Mouse (Mus musculus): ENCODE results near the gene Fgl2. TPM values are rescaled to one million over a fixed set of nuclear protein-coding genes. Genes with fewer than 3 reads are reported as not detected.

Gene Fgl2
- total RNA-seq, 2 experiments from 2014 or later: 6.3 to 7.2 TPM

DNA sequence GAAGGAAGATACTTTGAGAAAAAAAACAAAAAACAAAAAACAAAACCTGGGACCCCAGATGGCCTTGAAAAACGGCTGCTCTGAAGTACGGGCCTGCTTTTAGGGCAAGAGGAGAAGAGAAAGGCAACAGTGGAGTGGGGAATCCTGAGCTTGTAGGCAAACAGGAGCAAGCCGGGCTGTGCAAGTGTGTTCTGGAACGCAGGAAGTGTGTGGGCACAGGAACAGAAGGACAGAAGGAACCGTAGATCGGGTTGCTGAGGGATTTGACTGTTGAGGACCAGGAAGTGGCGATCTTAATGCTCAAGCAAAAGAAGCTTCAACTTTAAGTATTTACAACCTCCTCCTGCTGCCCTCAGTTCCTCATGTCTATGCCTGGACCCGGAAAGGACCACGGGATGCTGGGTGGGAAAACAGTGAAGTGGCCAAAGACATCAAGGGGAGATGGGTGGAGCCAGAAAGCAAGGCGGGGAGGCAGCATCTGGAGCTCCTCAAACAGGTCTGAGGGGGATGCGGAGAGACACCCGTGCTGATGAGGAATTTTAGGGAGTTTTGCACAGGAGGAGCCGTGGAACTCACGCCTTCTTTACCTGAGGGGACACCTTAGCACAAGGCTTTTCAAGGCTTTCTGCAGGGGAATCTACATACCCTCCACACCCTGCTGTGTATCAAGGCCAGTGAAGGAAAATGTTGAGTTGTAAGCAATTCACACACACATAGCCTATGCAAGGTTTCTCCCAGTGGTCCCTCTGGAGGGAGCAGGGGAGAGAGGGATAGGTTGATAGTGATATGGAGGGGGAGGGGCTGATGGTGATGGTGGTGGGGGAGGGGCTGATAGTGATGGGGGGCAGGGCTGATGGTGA, 11.2 kb downstream of the Fgl2 start:
- no peak for DNase-seq

DNA sequence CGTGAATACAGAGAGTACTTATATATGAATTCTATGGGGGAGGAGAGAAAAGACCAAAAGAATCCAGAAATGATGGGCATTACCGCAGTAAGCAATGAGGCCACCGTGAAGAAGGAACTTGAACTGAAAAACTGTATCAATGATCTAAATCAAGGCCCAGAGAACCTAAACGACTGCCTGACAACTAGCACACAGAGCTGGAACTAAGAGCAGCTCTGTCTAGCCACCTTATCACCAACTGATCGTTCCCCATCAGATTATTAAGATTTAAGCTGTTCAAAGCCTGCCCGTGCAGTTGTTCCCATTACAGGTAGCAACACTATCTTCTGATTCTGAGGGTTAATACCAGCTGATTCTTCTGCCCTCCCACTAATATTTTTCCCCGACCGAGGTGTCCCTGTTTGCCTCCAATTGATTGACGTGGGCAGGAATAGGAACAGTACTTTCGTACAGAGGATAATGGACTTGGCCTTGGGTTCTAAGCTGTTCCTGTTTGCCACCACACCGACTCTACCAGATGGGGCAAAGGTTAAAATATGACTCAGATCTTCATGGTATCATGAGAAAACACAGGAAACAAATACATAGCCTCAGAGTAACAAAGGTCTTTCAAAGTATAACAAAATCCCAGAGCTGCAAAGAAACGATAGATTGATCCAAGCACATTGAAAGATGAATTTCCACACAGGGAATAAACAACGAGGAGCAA, 12.0 kb downstream of the Fgl2 start:
- no peak for DNase-seq

DNA sequence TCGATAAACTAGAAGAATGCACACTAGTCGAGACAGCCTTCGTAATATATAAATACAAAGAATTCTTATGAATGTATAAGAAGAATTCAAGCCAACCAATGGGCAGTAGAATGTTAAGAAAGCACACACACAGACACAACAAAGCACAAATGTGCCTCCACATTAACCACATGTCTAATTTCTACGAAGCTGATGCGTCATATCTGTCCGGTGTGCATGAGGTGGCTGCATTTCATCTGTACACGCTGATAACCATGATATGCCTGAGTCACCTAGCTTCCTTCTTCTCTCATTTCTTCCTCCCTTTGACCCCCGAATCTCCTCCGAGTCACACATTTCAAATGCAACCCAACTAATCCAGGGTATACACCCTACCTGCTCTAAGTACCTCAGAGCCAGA, 12.5 kb downstream of the Fgl2 start:
- no peak for DNase-seq

DNA sequence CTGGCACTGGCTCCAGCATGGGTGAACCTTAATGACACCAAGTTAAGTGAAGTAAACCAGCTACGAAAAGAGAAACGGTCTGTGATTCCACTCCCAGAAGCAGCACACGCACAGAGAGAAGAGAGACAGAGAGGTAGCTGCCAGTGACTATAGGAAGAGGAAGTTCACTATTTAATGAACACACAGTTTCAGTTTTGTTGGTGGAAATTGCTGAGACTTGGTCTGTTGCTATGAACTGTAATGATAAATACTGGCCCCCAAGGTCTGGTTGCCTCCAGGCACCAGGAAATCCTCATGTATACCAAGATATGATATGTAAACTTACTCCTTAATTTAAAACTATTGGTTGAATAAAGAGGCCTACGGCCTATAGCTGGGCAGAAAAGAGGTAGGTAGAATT, 14.0 kb downstream of the Fgl2 start:
- no peak for DNase-seq

DNA sequence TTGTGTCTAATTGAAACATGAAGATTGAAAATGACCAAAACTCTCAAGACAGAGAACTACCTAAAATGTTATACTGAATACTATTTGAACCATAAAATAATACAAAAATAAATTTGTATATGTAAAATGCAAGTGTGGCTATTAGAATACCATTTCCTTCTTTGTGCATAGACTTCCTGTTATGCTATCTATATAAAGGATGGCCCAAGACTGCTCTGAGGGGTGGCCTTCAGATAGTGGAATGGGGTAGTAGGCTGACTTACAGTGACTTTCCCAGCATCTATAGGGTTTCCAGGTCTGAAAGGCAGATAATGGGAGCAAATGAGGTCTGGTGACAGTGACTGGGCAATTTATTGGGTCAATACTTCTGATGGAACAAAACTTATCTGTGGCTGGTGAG, 14.9 kb downstream of the Fgl2 start:
- DNase-seq: no peak

DNA sequence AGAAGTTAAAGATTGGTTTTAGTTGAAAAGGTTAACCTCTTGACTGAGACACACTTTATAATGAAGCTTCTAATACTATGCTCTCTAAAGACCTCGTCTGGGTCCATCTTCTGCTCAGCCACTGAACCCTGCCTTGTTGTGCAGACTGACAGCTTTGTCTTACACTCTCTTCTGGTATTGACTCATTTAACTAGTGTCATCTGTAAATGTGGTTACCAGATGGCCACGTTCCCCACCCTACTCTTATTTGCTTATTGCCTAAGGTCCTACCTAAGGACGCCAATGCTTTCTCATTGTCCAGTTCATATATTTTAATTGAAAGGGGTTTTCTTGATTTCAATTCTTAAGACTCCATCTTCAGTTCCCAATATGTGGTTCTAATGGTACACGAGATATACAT, 16.4 kb downstream of the Fgl2 start:
- DNase-seq: no peak

DNA sequence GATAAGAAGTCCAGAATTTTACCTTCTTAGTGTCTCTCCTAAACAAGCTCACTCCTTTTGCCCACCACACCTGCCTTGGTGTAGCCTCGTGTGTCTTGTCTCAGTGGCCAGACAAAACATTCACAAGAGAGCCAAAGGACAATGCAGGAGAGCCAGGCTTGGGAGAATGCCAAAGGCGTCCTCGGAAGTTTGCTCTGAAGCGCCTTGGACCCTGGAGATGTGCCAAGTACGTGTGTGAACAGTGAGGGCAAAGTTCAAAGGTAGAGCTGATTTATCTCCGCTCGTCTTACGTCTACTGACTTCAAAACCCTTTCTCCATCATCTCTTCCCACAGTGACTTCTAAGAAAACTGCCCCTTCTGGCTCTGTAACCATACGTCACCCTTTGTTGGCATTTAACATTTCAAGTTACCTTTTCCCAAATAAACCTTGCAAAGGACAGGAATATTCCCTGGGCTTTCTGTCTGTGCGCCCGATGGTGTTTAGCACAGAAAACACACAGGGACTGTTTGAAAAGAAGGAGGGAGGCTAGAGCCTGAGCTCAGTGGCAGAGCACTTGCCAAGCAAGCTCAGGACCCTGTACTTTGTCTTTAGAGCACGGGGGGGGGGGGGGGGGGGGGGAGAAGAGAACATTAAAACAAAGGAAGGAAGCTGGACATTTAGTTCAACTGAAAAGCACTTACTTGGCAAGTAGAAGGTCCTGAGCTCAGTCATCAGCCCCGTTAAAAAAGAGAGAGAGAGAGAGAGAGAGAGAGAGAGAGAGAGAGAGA, 19.4 kb downstream of the Fgl2 start:
- DNase-seq: no peak

DNA sequence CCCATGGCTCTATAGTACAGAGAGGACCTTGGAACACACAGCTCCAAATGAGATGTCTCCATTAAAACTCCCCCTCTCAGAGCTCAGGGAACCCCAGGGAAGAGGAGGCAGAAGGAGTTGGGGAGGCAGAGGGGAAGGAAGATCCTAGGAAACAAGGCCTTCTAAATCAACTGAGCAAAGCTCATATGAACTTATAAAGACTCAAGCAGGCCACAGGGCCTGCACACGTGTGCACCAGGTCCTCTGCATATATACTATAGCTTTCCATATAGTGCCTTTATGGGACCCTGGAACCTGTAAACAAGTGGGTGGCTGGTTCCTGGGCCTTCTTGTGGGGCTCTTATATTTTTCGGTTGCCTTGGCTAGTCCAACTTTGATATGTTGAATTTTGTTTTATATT, 22.1 kb downstream of the Fgl2 start:
- no peak for DNase-seq

DNA sequence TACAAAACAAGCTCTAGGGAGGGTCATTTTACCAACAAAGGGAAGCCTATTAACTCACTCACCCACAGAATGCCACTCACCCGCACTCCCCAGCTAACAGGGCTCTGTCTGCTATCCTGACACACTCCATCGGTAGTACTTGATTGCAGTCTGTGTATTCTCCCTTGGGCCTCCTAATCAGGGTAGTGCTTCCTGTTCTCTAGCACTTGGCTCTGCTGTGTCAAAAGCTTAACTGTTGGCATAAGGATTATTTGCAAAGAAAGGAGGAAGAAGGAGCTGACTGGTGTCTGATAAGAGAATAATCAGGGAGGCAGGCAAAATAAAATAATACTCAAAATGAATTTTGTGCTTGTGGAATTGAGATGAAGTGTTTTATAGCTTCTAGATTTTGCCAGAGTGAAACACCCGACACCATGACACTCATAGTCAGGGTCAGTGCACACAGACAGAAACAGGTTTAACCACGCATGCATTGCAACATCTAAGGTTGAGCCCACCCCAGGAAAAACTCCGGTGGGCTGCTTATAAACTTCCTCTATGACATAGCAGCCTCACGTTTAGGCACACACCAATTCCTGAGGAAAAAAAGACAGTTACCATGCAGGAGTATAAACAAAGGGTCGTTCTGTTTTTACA, 22.9 kb downstream of the Fgl2 start:
- no peak for DNase-seq

DNA sequence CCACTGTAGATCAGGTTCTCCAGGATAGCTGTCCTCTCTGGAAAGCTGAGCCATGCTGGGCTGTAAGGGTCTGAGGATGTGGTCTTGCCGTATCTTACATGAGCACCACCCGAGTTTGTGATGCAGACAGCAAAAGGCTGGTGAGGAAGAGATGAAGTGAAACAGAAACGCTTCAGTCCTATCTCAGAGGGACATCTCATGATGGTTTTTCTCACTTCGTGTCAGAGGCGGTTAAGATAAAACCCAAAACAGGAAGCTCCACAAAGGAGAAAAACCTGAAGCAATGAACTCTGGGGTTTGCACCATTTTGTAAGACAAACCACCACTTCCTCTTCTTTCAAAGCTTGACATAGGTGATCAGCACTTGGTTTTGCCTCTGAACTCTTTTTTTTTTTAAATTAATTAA, 38.8 kb downstream of the Fgl2 start:
- no peak for DNase-seq

DNA sequence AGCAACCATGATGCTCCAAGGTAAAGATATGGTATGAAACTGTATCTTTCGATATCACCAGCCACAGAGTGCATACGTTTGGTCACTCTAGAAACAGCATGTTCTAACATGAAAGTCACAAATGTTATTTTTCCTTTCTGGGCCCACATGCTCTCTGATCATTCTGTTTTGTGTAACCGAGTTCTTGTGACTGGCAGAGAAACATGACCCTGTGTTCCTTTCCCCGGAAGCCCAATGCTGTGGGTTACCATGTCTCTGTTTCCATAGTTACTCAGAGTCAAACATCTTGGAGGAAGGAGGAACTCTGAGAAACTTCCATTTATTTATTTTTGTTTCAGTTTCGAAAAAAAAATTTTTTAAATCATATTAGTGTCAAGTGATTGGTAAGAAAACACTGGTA, 39.6 kb downstream of the Fgl2 start:
- DNase-seq: no peak

DNA sequence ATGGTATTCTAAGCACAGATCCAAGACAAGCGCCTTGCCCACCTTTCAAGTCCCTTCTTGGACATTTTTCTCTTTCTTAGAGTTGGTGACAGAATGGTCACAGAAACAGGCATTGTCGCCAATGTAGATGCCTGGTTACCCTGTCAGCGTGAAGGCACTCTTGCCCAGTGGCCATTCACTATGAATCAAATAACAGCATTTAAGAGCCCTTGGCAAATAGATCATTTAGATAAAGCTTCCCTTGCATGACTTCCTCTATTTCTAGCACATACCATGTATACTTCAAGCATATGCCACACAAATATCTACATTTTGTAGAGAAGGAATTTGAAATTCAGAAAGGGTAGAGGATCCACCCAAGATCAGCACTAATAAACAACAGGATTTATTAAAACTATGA, 40.9 kb downstream of the Fgl2 start:
- no peak for DNase-seq

DNA sequence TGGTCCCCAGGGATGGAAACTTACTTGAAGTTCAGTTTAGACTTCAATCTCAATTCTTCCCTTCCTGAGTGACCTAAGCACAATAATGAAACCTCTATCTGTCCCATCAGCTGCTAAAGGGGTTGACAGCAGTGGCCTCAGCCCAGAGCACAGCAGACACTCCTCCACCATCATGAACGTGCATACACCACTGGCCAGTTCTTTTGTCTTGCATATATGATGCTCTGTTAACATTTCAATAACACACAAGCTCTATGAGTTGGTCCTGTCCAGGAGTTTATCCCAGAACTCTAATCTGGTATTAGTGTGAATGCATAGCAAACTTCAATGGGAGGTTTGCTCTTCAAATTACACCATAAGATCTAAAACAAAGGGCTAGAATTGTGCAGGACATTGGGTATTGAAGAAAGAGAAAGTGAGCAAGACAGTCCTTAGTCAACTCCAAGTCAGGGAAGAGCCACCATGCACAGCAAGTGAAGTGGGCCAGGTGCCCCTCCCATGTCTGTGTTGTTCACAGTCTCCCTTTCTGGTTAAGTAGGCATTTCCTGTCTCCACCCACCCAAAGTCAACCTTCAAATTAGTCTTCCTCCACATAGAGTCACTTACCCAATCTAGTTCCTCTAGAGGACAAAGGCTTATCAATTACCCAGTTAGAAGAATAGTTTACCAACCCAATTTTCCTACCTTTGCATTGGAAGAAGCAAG, 41.8 kb downstream of the Fgl2 start:
- no peak for DNase-seq

DNA sequence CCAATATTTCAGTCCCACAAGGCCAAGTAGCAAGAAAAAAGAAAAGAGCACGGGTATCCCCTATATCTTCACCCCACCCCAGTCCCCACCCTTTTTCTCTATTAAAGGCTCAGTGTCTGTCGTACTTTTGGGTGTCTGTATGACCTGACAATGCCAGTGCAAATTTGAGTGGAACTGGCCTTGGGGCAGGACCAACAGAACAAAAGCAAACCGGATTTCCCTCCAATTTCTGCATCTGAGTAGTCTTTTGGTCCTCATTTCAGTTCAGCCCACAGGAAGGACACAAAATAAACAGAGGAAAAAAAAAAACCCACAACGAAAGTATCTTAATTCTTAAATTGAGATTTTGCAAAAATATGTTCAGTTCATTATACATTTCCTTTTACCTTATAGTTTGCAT, 46.2 kb downstream of the Fgl2 start:
- no peak for DNase-seq

DNA sequence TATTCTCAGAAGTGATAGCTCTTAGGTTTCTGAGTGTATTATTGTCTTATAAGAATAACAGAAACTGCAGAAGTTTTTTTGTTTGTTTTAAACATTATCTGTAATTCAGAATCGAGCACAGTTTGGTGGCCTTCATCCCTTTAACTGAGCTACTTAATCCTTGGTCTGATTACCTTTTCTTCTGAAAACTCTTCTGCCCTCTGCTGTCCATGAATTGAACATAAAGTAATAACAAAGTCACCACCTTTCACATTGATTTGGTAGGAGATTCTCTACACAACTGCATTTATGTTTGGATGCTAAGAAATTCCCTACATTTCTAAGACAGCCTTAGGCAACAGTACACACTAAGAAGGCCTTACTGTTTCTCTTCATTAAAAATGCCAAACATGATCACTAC, 48.2 kb downstream of the Fgl2 start:
- DNase-seq: no peak

DNA sequence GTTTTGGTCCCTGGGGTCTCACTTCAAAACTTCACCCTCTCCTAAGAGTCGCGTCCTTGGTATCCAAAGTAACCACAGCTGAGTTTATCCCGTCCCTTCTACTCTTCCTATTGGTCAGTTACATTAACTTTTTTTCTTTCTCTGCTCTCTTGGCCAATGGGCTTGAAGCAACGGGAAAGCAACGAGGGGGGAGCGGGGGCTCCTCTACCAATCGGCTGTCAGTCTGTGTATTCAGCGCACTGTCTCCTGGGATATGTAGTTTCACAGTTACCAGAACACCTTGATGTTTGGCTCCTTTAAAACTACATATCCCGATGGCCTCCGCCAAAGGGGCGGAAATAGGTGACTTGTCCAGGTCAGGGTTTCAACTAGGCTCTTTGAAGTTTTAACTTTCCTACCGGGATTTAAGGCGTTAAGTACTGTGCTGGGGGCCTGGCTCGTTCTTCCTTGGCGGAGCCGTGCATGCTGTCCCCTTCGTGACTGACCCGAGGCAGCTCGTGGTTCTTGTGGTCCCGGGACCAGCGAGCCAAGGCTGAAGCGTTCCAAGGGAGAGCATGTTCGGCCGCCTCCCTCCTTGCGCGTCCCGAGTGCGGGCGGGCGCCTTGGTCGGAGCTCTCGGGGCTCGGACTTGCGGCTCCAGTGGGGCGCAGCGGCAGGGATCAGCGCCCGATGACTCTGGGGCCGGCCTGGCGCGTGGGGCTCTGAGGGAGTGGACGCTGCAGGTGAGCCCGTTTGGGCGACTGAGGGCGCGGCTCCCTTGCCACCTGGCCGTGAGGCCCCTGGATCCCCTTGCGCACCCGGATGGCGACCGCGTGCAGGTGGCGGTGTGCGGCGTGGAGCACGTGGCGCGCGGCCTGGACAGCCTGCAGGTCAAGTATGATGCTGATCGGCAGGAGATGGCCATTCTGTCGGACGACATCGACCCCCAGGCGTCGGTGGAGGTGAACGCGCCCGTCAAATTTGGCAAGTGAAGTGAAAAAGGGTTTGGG, 52.5 kb downstream of the Fgl2 start, which contains the start of the genes Ccdc146 and Fam185a:
Gene Ccdc146, minus strand, starts transcription at position 64 of the 989 bp plus-strand sequence.
Gene Fam185a, plus strand, starts transcription at position 345 of the 989 bp plus-strand sequence.
- DNase-seq: peak; percentile 95

DNA sequence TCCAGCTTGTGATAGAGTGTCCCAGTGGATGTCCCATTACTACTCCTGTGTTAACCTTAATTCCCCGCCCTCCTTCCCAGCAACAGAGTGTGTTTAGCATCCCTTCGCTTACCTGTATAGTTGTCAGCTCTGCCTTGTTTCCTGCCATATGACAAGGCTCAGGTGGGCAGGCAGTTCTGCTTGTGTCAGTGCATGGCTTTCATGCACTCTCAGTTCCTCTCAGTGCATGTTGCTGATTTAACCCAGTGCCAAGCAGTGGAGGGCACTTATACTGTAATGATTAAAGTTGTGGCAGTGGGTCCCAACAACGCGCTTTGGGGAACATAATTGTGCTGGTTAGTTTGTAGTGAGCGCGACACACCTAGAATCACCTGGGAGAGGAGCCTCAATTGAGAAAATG, 54.2 kb downstream of the Fgl2 start:
- no peak for DNase-seq

All from gastrocnemius, postnatal 25 days (tissue).